Mouse (Mus musculus) heart, adult 11 months (tissue): ENCODE results near the gene Sfmbt2.
A peak's percentile ranks its signal among the peaks of the same experiment; 100 is the strongest.
"Not testable (repeated sequence)": the region's sequence is repeated elsewhere in the genome, so short reads cannot be mapped to it uniquely, and the experiment has no call there.

Experiments
- DNase-seq: peaks from one replicate; pipeline ENCODE4 v3.0.0; 2022

Gene Sfmbt2

DNA sequence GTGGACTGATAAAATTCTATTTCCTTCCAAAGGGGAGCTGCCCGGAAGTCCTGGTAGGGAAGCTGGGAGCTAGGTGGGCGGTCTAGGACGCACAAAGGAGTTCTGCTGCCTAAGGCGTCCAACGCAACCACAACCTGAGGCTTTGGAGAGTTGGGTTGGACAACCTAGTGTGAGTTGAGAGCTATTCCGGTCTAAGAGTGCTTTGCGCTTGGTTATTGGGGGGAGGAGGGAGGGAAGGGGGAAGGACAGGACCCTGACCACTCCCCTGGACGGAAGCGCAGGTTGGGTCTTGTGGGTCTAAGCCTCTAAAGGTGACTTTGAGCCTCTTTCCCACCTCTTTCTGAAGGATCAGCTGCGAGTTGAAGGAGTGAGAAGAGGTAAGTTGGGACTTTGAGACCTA is at the start of gene Sfmbt2:
TSS of gene Sfmbt2 (plus strand) at position 335 of the 400 bp plus-strand sequence.
- peak; percentile 35 for DNase-seq

DNA sequence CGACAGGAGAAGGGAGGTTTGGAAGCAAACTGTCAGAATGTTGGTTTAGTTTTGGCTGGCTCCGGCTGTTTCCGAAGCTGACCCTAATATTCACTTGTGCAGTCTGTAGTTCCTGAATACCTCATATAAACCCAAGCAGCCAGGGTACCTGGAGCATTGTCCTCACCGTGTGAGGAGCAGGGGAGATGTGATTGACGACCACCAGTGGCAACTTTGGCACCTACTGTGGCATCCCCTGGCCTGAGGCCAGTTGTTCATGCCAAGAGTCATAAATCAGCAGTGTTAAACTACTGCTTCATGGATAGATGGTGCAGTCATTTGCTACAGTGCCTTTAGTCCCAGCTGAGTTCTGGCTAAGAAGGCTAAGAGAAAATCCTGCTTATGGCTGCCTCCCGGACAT is 49.2 kb upstream of the Sfmbt2 start:
- no peak for DNase-seq

DNA sequence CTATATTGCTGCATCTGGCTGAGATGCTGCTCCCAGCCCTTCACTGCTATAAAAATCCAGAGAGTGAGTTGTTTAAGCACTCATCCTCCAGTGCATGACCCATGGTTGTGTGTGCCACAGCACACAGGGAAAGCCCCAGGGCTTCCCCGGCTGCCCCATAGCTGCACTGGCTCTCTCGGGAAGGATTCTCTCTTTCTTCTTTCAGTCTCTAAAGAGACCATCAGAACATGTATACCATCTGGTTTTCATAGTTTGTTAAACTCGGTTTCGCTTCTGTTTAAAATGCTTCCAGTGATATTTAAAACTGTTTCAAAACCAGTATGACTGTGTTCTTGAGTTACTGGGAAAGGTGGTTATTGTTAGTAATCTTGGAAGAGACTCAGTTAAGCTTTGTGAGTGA is 47.1 kb upstream of the Sfmbt2 start:
- no peak for DNase-seq

DNA sequence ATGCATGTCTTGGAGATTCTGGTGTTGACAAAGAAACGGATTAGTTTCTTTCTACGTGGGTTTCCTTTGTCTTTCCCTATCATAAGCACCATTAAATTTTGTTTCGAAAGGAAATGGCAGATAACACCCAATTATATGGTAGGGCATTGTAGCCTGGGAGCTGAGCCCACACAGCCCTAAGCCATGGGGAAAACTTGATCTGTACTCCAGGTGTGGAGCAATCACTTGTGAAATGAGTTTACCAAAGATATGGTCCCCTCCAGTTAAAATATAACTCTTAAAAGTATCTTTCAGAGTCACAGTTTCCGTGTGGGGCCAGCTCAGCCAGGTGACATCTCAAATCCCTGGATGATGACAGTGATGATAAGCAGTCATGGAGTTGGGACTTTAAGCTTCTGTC is 45.3 kb upstream of the Sfmbt2 start:
- no peak for DNase-seq

DNA sequence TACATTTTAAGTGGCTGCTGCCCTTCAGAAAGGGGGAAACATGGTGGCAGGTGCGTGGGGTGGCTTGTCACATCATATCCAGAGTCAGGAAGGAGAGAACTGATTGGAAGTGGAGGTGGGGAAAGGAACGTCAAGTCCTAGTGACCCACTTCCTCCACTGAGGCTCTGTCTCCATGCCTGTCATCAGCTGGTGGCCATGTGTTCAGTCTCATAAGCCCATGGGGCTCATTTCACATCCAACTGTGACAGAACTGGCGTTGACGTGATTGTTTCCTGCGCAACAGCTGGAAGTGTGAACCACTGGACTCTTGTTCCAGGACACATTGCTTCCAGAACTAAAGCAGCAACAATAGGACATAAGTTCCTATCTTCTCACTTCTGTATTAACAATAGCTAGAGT is 40.1 kb upstream of the Sfmbt2 start:
- DNase-seq, result no peak

DNA sequence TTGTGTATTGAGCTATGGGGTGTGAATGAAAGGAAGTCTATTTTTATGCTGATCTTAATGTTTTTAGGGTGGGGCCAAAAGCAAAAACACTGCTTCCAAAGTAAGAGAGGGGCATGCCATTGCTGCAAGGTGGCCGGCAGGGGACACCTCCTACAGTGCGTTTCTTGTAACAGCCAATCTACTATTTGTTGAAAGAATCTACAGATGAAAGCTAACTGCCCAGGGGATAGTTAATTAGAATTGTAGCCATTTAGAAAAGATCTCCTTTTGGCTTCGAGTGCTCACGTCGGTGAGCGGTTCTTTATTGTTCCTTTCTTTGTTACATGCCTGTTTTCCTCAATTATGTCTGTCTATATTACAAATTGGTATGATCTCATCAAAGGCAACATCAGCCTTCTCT is 36.0 kb upstream of the Sfmbt2 start:
- DNase-seq, result no peak

DNA sequence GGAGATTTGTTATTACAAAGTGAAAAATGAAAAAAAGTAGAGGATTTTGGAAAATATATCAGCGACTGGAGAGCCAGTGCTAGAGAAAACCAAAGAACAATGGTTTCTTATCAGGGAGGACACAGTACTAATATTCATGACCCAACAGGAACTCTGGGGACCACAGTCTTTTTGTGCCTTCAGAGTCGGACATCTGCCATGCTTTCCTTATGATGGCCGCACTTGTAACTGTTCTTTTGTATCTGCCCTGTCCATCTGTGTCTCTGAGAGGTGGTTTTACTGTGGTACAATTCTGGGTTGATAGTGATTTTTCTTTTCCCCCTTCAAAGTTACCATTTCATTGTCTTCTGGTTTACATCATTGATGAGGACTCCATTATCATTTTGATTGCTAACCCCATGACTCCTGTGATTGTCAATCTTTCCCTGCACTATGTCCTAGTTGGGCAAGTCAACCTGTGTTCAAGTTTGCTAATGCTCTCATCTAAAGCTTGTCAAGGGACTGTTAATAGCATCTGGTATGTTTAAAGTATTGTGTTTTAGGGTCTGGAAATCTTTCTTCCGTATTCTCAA is 35.2 kb upstream of the Sfmbt2 start:
- DNase-seq, result no peak

DNA sequence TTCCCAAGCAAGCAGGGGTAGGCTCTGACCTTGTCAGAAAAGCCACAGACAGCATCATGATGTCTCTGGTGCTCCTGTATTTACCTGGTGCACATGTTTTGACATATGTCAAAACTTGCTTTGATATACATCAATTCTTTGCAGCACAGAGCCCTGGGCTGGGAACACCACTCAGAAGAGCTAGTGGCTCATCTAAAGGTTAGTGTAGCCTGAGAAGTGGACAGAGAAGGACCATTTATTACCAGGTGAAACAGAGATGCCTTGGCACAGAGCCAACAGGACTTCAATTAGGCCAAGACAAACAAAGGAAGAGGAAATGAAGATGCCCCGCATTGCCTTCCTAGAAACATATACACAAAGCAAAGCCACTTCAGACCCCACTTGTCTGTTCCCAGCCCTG is 30.3 kb upstream of the Sfmbt2 start:
- DNase-seq, result no peak

DNA sequence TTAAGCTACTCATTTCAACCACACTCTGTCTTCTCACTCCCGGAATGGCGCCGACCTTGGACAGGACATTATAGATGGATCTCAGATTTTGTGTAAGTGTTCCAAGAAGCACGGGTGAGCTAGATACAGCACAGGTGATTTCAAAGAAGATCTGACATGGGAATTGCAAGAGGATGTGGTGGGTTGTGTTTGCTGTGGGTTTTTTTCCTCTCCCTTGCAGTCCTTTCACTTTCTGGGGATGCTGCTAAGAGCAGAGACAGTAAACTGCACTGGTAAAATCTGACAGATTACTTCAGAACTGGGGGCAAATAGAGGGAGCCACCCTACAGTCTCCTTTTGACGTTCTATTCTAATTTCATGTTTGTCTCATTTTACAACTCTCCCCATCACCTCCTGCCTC is 26.8 kb upstream of the Sfmbt2 start:
- no peak for DNase-seq

DNA sequence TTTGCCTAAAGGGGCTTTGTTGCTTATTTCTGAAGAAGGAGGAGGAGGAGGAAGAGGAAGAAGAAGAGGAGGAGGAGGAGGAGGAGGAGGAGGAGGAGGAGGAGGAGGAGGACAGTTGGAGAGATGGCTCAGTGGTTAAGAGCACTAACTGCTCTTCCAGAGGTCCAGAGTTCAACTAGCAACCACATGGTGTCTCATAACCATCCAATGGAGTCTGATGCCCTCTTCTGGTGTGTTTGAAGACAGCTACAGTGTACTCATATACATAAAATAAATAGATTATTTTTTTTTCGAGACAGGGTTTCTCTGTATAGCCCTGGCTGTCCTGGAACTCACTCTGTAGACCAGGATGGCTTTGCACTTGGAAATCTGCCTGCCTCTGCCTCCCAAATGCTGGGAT is 26.2 kb upstream of the Sfmbt2 start:
- not testable (repeated sequence) for DNase-seq

DNA sequence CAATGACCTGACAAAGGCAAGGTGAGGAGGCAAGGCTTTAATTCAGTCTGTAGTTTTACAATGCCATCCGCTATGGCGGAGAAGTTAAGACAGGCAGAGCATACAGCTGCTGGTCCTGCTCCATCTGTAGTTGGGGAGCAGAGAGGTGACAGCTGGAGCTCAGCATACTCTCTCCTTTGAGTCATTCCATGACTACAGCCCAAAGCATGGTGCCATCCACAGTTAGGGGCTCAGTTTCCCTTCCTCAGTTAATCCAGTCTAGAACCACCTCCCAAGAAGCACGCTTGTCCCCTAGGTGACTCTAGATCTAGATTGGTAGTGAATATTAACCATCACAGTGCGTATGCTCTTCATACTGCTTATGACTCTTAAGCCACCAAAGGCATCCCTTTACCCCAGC is 23.1 kb upstream of the Sfmbt2 start:
- no peak for DNase-seq

DNA sequence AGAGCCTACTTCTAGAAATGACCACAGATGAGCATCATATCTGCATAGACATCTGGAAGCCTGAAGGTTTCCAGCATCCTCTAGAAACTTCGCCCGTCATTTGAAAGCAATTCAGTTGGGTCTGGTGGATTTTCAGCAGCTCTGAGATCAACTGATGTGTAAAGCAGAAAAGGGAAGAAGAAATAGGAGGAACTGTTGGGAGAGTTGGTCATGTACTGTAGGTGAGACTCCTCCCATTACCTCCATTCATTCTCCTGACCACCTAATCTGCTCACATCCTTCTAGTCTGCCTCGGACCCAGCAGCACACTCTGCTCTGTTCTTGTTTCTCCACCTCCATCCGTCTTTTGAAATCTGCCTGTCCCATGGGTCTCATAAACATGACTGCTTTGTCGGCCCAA is 22.3 kb upstream of the Sfmbt2 start:
- no peak for DNase-seq

DNA sequence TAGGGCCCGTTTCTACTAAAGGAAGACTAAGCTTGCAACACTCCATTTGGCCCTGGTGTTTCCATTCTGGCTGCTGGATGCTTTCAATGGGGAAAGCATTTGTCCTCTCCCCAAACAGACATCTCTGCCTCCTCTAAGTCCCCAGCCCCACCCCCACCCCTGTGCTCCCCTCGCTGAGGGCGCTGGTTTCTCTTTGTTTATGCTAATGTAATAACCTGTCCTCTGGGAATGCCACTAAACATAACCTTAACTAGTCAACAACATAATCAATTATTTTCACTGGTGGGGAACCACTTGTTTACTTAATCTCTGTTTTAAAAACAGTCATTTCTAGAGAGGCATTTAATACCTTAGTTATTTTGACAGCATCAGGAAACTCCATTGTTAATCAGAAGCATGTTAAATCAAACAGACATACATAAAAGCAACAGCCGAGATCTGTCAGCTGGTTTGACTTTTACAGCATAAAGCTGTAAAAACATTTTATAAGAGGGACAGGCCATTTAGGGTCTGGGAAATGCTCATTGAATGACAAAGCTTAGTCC is 20.0 kb upstream of the Sfmbt2 start:
- DNase-seq, result no peak

DNA sequence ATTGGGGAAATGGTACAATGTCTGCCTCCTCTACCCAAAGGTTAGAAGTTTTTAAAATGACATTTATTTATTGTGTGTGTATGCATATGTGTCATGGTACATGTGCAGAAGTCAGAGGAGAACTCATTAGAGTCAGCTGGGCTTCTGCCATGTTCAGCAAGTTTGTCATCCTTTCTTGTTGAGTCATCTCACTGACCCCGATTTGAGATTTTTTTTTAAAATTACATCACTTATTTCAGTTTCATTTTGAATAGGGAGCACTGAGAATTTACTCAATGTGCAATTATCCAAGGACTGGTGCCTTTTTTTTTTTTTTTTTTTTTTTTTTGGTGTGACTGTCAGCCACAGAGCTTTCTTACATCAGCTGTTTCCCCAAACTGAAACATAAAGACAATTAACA is 19.2 kb upstream of the Sfmbt2 start:
- no peak for DNase-seq

DNA sequence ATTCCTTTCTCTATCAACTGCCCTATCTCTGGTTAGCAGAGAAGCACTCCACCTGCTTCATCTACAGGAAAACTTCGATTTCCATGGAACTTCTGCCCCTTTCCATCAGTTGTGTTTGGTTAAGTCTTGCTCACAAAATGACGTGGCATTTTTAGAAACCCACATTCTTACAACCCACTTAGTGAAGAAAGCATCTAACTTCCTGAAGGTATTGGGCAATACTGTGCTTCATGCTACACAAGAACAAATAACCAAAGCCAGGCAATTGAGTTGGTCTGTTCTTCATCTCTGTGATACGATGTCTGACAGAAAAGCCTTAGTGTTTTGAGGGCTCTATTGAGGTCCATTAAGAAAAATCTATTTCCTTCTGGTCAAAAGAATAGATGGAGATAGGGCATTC is 17.4 kb upstream of the Sfmbt2 start:
- no peak for DNase-seq

DNA sequence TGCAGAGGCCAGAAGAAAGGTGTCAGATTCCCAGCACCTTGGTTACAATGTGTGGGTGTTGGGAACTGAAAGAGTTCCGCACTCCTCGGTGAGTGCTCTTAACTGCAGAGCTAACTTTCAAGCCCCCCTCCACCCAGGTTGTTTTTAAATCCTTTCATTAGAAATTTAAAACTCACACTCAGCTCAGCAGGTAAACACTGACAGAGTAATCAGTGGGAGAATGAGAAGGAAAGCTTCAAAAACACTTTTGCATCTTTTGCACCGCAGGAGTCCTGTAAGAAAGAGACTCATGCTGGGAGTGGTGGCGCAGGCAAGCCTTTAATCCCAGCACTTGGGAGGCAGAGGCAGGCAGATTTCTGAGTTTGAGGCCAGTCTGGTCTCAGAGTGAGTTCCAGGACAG is 16.4 kb upstream of the Sfmbt2 start:
- no peak for DNase-seq

DNA sequence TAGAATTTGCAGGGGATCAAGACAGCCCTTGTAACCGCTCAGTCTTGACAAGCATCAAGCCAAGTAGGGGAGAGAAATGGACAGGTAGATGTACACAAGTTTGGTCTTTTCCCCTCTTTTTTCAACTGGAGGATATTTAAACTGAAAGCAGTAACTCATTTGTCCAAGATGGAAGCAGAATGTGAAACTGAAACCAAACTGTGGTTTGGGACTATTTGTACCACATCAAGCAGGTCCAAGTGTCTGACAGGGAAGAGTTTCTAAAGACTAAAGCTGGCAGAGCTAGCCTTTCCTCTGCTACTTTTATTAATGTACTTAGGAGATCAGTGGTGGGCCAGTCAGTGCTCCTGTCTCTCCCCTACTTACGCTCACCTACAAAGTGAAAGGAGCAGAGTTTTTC is 10.4 kb upstream of the Sfmbt2 start:
- no peak for DNase-seq

DNA sequence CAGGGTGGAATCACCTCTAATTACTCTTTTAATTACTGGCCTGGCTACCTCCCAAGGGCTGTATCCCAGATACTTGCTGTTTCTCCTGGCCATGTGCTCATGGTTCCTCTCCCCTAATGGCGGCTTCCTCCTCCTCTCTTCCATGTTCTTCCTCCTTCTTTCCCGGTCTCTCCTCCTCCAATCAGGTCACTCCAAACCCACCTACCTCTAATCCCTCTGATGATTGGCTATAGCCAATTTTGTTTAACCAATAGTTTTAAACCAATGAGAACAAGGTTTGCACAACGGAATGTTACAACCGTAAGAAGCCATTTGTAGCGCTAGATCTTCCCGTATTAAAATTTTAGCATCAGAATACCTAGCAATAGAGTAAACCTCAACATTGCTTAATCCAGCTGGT is 5.2 kb upstream of the Sfmbt2 start:
- no peak for DNase-seq

DNA sequence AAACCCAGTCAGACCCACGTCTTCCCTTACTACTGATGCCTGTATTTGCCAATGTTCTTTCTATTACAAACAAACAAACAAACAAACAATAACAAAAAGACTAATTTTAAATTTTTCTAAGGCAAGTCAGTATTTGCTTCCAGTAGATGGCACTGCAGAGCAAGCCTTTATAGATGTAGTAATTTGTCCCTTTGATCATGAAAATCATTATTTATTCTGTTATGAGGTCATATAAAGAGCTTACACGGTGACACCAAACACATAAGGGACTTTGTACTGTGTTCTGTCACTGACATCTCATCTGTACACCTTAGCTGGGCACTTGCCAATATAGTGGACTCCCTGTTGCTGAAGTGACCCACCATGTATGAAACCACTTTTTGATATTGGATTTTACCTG is 4.0 kb upstream of the Sfmbt2 start:
- DNase-seq, result no peak

DNA sequence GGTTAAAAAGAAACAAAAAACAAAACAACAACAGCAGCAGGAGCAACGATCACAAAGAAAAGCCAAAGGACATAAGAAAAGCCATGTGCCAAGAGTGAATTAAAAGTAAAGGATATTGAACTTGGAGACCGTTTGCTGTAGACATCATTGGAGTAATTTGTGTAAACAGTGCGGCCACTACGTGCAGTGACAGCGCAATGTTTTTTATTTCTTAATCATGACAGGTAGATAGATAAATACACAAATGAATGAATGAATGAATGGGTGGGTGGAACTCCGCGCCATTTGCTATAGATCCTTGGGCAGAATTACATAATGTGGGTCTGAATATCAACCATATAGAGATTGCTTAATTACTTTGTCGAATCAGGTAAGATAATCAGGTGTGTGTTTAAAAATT is 634 bp upstream of the Sfmbt2 start:
- no peak for DNase-seq

DNA sequence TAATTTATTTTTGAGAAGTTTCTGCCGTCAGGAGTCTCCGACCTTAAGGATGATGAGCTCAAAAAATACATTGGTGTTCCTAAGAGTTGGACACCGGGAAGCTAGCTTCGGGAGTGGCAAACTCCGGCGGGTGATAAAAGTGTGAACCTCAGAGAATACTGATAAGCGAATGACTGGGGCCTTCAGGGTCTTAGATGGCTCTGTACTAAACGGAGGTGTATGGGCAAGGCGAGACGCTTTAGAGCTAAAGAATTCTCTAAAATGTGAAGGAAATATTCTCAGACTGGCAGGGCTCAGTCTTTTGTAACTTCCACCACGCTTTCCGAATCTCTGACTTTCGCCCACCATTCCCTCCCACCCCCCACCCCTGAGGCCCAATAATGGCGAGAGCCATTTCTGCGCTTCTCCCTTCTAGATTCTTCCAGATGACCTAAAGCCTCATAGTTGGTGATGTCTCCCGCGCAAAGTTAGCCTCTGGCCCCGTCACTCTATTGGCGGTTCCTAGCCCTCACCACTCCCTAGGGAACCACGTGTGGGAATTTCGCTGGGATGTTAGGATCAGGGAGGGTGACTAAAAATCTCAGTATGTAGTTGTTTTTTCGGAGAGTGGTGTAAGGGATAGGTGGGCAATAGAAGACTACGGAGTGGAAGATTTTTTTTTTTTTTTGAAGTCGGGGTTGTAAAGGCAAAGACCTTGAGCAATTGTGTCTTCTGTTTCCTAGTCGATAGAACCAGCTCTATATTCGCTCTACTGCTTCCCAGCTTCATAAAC is 563 bp downstream of the Sfmbt2 start:
- peak; percentile 79 for DNase-seq

DNA sequence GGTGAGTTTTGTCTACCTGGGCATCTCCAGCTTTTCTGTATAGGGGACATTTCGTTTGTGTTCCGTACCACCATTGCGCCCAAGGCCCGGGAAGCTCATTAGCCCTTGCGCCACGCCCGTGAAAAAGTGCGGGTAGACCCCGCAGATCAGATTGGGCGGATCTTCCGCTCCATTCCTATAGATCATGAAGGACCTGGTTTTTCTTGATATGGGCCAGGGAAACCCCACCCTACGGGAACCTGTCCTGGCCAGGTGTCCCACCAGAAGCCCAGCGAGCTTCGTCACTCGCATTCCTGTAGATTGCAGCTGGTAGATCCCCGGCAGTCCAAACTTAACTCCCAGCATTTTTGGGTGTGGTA is 1.1 kb downstream of the Sfmbt2 start:
- DNase-seq, result peak; percentile 81

DNA sequence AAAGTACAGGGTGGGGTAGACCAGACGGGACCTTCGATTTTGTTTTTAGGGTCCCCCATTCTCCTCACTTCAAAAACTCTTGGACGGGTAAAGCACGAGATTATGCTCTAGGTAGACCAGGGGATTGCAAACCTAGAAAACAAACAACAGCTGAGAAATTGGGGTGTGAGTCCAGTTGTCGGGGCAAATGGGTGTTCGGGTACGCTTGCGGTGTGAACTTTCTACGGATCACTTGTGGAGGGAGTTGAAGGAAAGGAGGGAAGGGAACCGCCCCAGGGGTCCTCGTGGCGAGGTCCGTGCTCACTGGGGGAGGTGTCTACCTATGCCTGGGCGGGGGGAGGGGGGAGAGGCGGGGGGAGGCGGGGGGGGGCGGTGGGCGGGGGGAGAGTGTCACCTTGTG is 1.6 kb downstream of the Sfmbt2 start:
- peak; percentile 67 for DNase-seq

DNA sequence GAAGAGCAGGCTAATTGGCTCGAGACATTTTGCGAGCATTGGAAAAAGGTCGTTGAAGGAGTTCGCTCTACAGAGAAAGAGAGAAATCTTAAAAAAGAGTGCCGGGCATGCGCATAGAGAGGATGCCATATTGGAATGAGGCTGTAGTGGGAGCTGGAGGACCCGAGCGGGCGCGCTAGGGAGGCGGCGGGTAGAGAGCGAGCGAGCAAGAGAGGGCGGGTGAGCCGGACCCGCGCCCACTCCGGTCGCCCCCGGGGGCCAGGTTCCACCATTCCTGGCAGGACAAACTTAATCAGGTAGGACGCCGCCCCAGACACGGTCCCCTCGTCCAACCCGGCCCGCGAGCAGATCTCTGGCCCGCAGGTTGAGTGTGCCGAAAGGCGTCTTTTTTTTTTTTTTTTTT is 2.0 kb downstream of the Sfmbt2 start:
- peak; percentile 93 for DNase-seq
